Mouse (Mus musculus): ENCODE data around the gene Klhl35. TPM values are rescaled to one million over a fixed set of nuclear protein-coding genes. Genes with fewer than 3 reads are reported as not detected.

Klhl35 gene
- polyA plus RNA-seq (2021) = 0.09 TPM

DNA sequence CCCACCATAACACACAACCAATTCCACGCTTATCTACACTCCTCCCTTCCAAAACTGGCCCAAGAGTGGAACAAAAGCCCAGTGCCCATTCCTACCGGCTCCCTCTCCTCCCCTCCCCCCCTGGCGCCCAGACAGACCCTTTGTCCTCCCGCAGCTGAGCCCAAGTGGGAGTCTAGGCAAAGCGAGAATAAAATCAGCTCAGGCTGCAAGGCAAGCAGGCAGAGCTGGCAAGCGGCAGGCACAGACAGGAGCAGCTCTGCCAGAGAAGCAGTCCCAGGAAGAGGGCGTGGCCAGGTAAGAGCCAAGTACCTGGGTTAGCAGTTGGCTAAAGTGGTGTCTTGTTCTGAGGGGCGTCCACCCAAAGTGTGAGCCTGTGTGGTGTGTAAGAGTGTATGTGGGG is at the start of gene Klhl35:
Gene Klhl35 (plus strand): TSS at position 194 of the 400 bp plus-strand sequence.
- POLR2A ChIA-PET = no interaction called here
- ATAC-seq = no peak
- no peak for DNase-seq (ENCODE audit: low read depth, low spot score)
- TF ChIP-seq CTCF (IDR thresholded peaks at IDR 0.05) = no peak
- CTCF ChIA-PET = no interaction called here
- H3K27me3 ChIP-seq = no peaks in the 10 kb centered on the region
- in situ Hi-C loops (cut with MboI; ENCODE audit: low pct_unique_long_range_greater_than_20kb) = no loop called here

DNA sequence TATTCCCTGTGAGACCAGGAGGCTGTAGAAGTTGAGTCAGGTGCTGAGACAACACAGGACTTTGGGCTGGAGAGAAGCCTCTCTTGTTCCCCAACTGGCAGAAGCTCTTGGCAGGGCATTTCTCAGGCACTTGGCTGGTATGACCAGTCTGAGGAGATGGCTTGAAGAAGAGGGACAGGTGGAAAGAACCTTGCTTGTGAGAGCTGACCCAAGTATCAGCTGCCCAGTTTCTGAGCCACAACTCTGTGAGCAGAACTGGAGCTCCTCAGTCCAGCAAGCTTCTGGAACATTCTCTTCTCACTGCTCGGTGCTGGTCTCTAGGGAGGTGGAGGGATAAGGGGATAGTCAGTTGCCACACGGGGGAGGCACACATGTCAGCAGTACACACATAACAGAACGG is 46.5 kb upstream of the Klhl35 start:
- in situ Hi-C loops (cut with MboI; ENCODE audit: low pct_unique_long_range_greater_than_20kb) = no loop called here
- ATAC-seq (no peak), DNase-seq (ENCODE audit: low read depth, low spot score) (no peak)
- TF ChIP-seq CTCF (IDR thresholded peaks at IDR 0.05) = no peak
- H3K27me3 ChIP-seq = no peaks in the 10 kb centered on the region
- POLR2A ChIA-PET = no interaction called here
- CTCF ChIA-PET = interaction anchor here (0.9 kb wide), 1 partner anchor 11 kb away, joined by 3 read pairs; no protein-coding TSS in a partner anchor

DNA sequence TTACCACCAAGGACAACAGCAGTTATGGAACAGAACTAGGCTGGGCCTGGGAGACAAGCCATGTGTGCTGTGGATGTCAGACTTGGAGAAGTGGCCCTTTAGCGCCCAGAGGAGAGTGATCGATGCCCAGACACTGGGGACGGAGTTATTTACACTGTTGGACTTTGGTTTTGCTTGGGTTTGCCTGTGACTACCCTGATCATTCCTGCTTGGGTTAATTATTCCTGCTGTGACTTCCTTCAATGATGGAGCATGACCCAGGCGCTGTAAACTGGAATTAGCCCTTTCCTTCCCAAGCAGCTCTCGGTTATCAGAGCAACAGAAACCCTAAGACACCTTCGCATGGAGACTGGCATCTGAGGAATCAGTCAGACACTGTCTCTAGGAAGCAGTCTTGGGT is 44.8 kb upstream of the Klhl35 start:
- ATAC-seq (no peak), DNase-seq (ENCODE audit: low read depth, low spot score) (no peak)
- no peaks in the 10 kb centered on the region for H3K27me3 ChIP-seq
- in situ Hi-C loops (cut with MboI; ENCODE audit: low pct_unique_long_range_greater_than_20kb) = no loop called here
- ChIA-PET CTCF (interaction anchor here (1.6 to 1.7 kb wide), 2 partner anchors 12 to 19 kb away, joined by 3 read pairs; no protein-coding TSS in a partner anchor), POLR2A (interaction anchor here (0.7 to 0.8 kb wide), 3 partner anchors 16 to 124 kb away, joined by 3 to 5 read pairs (median 3); no protein-coding TSS in a partner anchor)
- TF ChIP-seq CTCF (IDR thresholded peaks at IDR 0.05) = no peak

DNA sequence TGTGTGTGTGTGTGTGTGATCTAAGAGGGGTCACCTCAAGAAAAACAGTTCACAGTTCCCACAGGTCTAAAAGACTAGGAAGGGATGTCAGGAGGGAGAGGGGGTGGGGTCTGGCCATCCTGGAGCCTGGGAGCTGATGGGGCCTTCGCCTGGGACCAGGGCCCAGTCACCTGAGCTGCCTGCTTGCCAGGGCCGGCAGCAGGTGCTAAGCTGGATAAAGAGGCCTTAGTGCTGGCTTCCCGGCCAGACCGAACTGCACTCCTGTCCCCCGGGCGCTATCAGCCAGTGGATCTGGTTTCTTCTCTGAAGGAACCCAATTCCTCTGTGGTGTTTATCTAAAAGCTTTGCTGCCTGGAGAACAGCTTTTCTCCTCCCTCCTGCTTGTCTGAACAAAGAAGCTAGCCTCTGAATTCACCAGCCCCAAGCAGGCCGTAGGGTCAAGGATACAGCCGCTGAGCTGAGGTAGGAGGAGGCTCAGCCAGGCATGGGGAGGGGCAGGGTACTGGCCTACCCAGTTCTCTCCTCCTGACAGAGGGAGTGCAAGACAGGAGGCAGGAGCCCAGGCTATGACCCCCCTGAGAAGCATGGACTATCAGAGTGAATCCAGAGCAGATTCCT is 41.2 kb upstream of the Klhl35 start:
- TF ChIP-seq CTCF (IDR thresholded peaks at IDR 0.05) = no peak
- ATAC-seq = no peak
- in situ Hi-C loops (cut with MboI; ENCODE audit: low pct_unique_long_range_greater_than_20kb) = no loop called here
- ChIA-PET CTCF (no interaction called here), POLR2A (interaction anchor here (0.9 kb wide), 1 partner anchor 8 kb away, joined by 3 read pairs; no protein-coding TSS in a partner anchor)
- no peaks in the 10 kb centered on the region for H3K27me3 ChIP-seq
- no peak for DNase-seq (ENCODE audit: low read depth, low spot score)

DNA sequence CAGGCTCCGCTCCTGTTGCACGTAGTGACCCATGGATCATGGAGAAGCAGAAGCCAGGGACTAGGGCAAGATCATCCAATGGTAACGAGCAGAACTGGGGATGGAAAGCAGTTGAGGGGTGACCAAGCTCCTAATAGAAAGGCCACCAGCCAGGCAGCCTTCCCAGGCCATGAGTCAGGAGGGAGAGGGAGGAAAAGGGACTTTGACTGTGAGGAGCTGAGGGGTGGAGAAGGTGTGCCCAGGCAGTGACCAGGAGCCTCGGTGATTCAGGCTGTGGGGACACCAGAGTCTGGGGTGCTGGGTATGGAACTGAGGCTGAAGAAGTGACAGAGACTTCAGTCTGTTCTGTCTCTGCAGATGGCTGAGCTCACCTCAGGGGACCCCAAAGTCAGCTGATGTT is 40.1 kb upstream of the Klhl35 start:
- no peak for DNase-seq (ENCODE audit: low read depth, low spot score)
- H3K27me3 ChIP-seq = no peaks in the 10 kb centered on the region
- POLR2A ChIA-PET = no interaction called here
- no peak for ATAC-seq
- CTCF ChIA-PET = no interaction called here
- in situ Hi-C loops (cut with MboI; ENCODE audit: low pct_unique_long_range_greater_than_20kb) = no loop called here
- no peak for TF ChIP-seq CTCF (IDR thresholded peaks at IDR 0.05)

DNA sequence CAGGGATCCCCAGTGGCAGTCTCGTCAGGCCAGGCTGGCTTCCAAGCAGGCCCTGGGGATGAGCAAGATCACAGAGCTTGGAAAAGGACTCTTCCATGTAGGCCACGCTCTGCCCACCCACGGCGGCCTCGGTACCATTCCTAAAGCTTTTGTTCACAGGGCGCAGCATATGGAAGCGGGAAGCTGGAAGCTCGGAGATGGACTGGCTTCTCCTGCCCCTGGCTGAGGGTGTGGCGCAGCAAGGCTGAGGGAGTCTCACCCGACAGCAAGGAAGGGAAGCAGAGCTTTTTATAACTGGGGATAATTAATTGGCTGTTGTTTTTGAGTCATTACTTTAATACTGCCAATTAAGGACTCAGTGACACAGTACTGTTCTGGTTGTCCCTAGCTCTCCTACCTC is 38.8 kb upstream of the Klhl35 start:
- no peak for TF ChIP-seq CTCF (IDR thresholded peaks at IDR 0.05)
- in situ Hi-C loops (cut with MboI; ENCODE audit: low pct_unique_long_range_greater_than_20kb) = no loop called here
- CTCF ChIA-PET = interaction anchor here (0.8 kb wide), 1 partner anchor 52 kb away, joined by 3 read pairs; no protein-coding TSS in a partner anchor
- POLR2A ChIA-PET = no interaction called here
- ATAC-seq (no peak), DNase-seq (ENCODE audit: low read depth, low spot score) (no peak)
- no peaks in the 10 kb centered on the region for H3K27me3 ChIP-seq

DNA sequence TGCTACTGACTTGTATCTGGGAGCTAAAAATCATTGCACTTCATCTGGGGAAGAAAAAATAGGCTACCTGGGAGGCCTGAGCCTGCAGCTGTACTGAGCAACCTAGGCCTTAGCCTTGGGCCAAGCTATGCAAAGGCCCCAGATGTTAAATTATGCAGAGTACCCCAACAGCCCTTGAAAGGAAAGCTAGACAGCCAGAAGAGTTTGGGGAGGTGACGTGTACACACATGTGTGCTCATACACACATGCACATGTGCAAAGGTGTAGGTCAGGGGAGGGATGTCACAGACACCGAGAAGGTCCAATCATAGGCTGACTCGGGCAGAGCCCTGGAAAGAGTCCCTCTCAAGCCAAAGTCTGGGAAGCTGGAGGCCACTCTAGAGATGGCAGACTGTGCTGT is 37.8 kb upstream of the Klhl35 start:
- DNase-seq (ENCODE audit: low read depth, low spot score) (no peak), ATAC-seq (no peak)
- in situ Hi-C loops (cut with MboI; ENCODE audit: low pct_unique_long_range_greater_than_20kb) = no loop called here
- ChIA-PET CTCF (interaction anchor here (0.8 kb wide), 1 partner anchor 53 kb away, joined by 3 read pairs; no protein-coding TSS in a partner anchor), POLR2A (no interaction called here)
- H3K27me3 ChIP-seq = no peaks in the 10 kb centered on the region
- no peak for TF ChIP-seq CTCF (IDR thresholded peaks at IDR 0.05)

DNA sequence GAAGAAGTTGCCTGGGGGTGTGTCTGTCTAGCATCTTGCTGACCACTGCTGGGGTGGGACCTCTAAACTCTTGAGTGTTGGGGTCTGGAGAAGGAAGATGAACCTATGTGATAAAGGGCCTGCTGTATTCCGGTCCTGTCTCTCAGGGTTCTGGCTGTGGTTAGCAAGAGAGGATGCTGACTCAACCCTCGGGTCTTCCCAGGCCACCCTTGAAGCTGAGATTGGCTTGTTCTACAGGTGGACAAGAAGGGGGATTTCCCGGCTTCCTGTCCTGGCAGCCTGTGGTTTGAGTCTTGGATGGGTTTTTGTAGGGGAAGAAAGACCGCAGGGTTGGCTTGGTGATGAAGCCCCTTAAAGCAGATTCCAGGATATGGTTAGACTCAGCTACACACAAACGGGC is 37.0 kb upstream of the Klhl35 start:
- in situ Hi-C loops (cut with MboI; ENCODE audit: low pct_unique_long_range_greater_than_20kb) = no loop called here
- no peak for TF ChIP-seq CTCF (IDR thresholded peaks at IDR 0.05)
- DNase-seq (ENCODE audit: low read depth, low spot score) (peak; percentile 54), ATAC-seq (no peak)
- ChIA-PET CTCF (no interaction called here), POLR2A (no interaction called here)
- H3K27me3 ChIP-seq = no peaks in the 10 kb centered on the region

DNA sequence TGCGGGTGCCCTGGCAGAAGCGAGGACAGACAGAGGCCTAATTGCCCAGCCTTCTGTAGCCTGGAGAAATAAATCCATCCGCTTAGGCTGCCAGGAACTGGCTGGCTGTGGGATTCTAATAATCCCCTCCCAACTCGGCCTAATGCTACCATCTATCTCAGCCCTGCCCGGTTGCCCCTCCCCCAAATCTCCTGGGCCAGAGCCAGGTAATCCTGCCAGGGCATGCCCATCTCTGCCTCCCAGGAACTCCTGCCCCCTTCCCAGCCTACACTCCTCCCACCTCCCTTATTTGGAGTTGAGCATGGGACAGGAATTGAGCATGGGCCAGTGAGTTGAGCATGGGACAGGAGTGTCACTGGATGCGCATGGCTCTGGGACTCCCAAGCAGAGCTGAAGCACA is 36.0 kb upstream of the Klhl35 start:
- ATAC-seq (peak; percentile 3), DNase-seq (ENCODE audit: low read depth, low spot score) (no peak)
- no peaks in the 10 kb centered on the region for H3K27me3 ChIP-seq
- POLR2A ChIA-PET = no interaction called here
- in situ Hi-C loops (cut with MboI; ENCODE audit: low pct_unique_long_range_greater_than_20kb) = no loop called here
- no peak for TF ChIP-seq CTCF (IDR thresholded peaks at IDR 0.05)
- CTCF ChIA-PET = interaction anchor here (1.2 kb wide), 1 partner anchor 10 kb away, joined by 3 read pairs; no protein-coding TSS in a partner anchor

DNA sequence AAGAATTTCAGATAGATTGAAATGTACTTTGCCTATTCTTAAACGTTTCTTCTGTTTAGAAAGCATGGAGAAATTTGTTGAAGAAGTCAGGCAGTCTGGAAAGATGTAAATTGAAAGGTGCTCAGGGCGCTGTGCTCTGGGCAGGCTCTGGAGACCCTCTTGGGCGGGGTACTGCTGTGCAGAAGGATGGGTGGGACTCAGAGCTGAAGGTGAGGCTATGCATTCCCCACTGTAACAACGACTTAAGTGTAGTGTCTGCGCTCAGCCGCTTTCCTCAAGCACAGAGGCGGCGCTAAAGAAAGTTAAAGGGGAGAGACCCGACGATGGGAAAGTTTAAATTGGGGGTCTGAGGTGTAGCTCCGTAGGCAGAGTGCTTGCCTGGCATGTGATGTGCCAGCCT is 35.6 kb upstream of the Klhl35 start:
- H3K27me3 ChIP-seq = no peaks in the 10 kb centered on the region
- ATAC-seq (no peak), DNase-seq (ENCODE audit: low read depth, low spot score) (no peak)
- in situ Hi-C loops (cut with MboI; ENCODE audit: low pct_unique_long_range_greater_than_20kb) = no loop called here
- no peak for TF ChIP-seq CTCF (IDR thresholded peaks at IDR 0.05)
- ChIA-PET POLR2A (no interaction called here), CTCF (interaction anchor here (1.2 kb wide), 1 partner anchor 11 kb away, joined by 3 read pairs; no protein-coding TSS in a partner anchor)

DNA sequence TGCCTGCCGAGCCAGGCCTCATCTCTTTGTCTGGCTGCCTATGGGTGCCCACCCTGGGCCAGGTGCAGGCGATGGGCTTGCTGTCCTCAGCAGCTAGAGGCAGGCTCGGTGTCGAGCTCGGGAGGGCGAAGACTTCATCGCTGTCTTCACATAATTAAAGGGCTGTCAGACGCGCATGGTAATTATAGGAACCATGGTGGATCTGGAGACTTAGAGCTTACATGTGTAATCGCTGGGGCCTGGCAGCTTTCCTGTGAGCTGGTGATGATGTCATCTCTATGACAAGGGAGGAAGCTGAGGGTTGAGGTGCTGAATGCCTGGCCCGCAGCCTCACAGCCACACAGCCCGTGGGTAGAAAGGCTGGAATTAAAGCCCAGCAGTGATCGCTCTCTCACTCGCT is 33.6 kb upstream of the Klhl35 start:
- no peak for ATAC-seq
- ChIA-PET CTCF (interaction anchor here (1.3 kb wide), 1 partner anchor 22 kb away, joined by 4 read pairs; no protein-coding TSS in a partner anchor), POLR2A (no interaction called here)
- no peak for DNase-seq (ENCODE audit: low read depth, low spot score)
- TF ChIP-seq CTCF (IDR thresholded peaks at IDR 0.05) = no peak
- no peaks in the 10 kb centered on the region for H3K27me3 ChIP-seq
- in situ Hi-C loops (cut with MboI; ENCODE audit: low pct_unique_long_range_greater_than_20kb) = no loop called here
